Mouse (Mus musculus): ENCODE data around the gene Rbfox1.

The Rbfox1 gene

GRCm38 (mm10) chr16:5992045-5993011, 107.2 kb downstream of the Rbfox1 start:
- DNase-seq (ENCODE audit: low read depth, low spot score) = no peak

- no peak for DNase-seq (ENCODE audit: low read depth, low spot score)
Observed at GRCm38 (mm10) chr16:5997136-5997535, 112.0 kb downstream of the Rbfox1 start.

GRCm38 (mm10) chr16:5997651-5998050, 112.5 kb downstream of the Rbfox1 start:
- no peak for DNase-seq (ENCODE audit: low read depth, low spot score)

GRCm38 (mm10) chr16:6000016-6000415, 114.9 kb downstream of the Rbfox1 start:
- no peak for DNase-seq (ENCODE audit: low read depth, low spot score)

- no peak for DNase-seq (ENCODE audit: low read depth, low spot score)
Observed at GRCm38 (mm10) chr16:6006996-6007395, 121.8 kb downstream of the Rbfox1 start.

- no peak for DNase-seq (ENCODE audit: low read depth, low spot score)
Observed at GRCm38 (mm10) chr16:6012853-6013252, 127.7 kb downstream of the Rbfox1 start.

- DNase-seq (ENCODE audit: low read depth, low spot score) = peak; percentile 2
Observed at GRCm38 (mm10) chr16:6018639-6019038, 133.5 kb downstream of the Rbfox1 start.

- DNase-seq (ENCODE audit: low read depth, low spot score) = no peak
Observed at GRCm38 (mm10) chr16:6019361-6019760, 134.2 kb downstream of the Rbfox1 start.

GRCm38 (mm10) chr16:6031280-6031679, 146.1 kb downstream of the Rbfox1 start:
- DNase-seq (ENCODE audit: low read depth, low spot score) = no peak

GRCm38 (mm10) chr16:6032563-6032962, 147.4 kb downstream of the Rbfox1 start:
- DNase-seq (ENCODE audit: low read depth, low spot score) = no peak

- no peak for DNase-seq (ENCODE audit: low read depth, low spot score)
Observed at GRCm38 (mm10) chr16:6034876-6035275, 149.7 kb downstream of the Rbfox1 start.

GRCm38 (mm10) chr16:6037009-6037408, 151.9 kb downstream of the Rbfox1 start:
- DNase-seq (ENCODE audit: low read depth, low spot score) = no peak

GRCm38 (mm10) chr16:6042766-6043165, 157.6 kb downstream of the Rbfox1 start:
- no peak for DNase-seq (ENCODE audit: low read depth, low spot score)

- no peak for DNase-seq (ENCODE audit: low read depth, low spot score)
Observed at GRCm38 (mm10) chr16:6048601-6049000, 163.4 kb downstream of the Rbfox1 start.

- DNase-seq (ENCODE audit: low read depth, low spot score) = no peak
Observed at GRCm38 (mm10) chr16:6062495-6062894, 177.3 kb downstream of the Rbfox1 start.

GRCm38 (mm10) chr16:6065481-6065880, 180.3 kb downstream of the Rbfox1 start:
- no peak for DNase-seq (ENCODE audit: low read depth, low spot score)

- no peak for DNase-seq (ENCODE audit: low read depth, low spot score)
Observed at GRCm38 (mm10) chr16:6075442-6076050, 190.4 kb downstream of the Rbfox1 start.

- DNase-seq (ENCODE audit: low read depth, low spot score) = no peak
Observed at GRCm38 (mm10) chr16:6079017-6079416, 193.9 kb downstream of the Rbfox1 start.

GRCm38 (mm10) chr16:6084701-6085365, 199.7 kb downstream of the Rbfox1 start:
- DNase-seq (ENCODE audit: low read depth, low spot score) = no peak

- no peak for DNase-seq (ENCODE audit: low read depth, low spot score)
Observed at GRCm38 (mm10) chr16:6086200-6086599, 201.0 kb downstream of the Rbfox1 start.

- no peak for DNase-seq (ENCODE audit: low read depth, low spot score)
Observed at GRCm38 (mm10) chr16:6091326-6092123, 206.4 kb downstream of the Rbfox1 start.
